Mouse (Mus musculus) cerebellum, adult 2 months (tissue): ENCODE measurements around the gene Them5.

Experiments used
- CTCF ChIP-seq: fragments of 200-500 bp; IDR thresholded peaks from 2 replicates; pipeline ENCODE4 v1.5.1; 2011; ENCODE audit warnings: low read depth, mild to moderate bottlenecking, control low read depth, low read length, moderate library complexity, borderline replicate concordance; ENCODE audit not compliant: insufficient read depth
- POLR2A ChIP-seq: fragments of 200-500 bp; IDR thresholded peaks from 2 replicates; pipeline ENCODE4 v1.6.1; 2011; ENCODE audit warnings: low read length, control low read depth, borderline replicate concordance; ENCODE audit not compliant: insufficient read depth

GRCm38 (mm10) chr3:94371637-94372036, 29.7 kb downstream of the Them5 start:
- TF ChIP-seq CTCF (no peak), POLR2A (no peak)
